Mouse (Mus musculus) R1 (cell line): ENCODE results near the gene Opn1sw.

ENCODE experiments used
- DNase-seq: peaks from one replicate; pipeline ENCODE4 v3.0.0-alpha.2; 2018; ENCODE audit warnings: low read depth, low spot score

Gene Opn1sw

DNA sequence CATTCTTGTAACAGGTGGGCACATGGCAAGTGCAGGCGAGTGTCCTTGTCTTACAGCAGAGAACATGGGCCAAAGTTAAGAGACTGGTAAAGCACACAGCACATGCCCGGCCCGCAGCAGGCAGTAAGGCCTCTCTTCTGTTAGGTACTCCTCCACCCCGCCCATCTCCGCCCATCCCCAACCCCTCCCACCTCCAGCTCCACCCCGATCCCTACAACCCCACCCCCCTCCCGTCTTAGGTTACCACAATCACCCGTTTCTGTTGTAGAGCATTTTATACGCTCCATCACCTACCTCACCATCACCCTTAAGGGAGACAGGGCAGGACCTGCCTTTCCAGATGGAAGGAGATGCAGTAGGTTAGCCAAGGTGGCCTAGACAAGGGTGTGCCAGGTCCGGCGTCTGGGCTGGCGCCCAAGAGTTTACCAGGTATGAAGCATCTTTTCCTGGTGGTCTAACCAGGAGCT is at the start of gene Opn1sw:
Gene Opn1sw (minus strand): TSS at position 417 of the 467 bp plus-strand sequence.
- DNase-seq = peak; percentile 80

DNA sequence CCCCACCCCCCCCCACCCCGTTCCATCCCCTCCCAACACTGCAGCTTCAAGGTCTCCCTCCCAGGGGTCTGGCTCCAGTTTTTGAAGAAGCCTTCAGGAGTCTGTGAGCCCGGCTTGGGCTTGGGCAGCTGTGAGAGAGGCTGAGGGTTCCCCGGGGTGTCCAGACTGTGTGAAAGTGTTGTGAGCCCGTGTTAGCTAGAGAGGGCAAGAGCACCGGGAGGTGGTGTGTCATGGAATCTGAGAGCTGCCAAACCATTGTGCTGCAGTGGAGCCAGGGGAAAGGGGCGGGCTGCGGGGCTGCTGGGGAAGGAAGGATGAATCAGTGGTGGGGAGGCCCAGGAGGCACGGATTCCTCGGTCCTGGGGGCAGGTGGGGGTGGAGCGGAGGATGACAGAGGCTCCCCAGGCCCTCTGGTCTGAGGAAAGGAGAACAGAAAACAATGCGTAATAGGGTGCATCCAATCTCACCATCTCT is 48.2 kb upstream of the Opn1sw start:
- DNase-seq = peak; percentile 61

DNA sequence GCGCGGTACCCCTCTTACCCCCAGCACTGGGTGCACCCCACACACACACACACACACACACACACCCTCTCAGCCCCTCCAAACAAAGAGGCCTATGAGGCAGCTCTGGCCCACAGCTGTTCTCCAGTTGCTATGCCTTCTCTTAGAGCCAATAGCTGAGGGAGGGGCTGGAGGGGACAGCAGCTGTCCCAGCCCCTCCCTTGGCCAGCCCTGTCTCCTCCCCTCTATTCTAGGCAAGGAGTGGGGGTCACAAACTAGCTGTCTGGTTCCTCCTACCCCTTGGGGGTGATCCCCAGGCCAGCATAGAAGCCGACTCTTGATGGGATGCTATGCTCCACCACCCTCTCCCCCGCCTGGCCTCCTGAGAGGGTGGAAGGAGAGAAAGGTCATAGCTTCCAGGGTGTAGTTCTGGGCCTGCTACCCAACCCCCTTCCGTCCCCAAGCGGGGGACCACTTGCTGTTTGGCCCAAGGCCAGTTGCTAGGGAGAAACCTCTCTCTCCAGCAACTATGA is 47.7 kb upstream of the Opn1sw start:
- peak; percentile 44 for DNase-seq

DNA sequence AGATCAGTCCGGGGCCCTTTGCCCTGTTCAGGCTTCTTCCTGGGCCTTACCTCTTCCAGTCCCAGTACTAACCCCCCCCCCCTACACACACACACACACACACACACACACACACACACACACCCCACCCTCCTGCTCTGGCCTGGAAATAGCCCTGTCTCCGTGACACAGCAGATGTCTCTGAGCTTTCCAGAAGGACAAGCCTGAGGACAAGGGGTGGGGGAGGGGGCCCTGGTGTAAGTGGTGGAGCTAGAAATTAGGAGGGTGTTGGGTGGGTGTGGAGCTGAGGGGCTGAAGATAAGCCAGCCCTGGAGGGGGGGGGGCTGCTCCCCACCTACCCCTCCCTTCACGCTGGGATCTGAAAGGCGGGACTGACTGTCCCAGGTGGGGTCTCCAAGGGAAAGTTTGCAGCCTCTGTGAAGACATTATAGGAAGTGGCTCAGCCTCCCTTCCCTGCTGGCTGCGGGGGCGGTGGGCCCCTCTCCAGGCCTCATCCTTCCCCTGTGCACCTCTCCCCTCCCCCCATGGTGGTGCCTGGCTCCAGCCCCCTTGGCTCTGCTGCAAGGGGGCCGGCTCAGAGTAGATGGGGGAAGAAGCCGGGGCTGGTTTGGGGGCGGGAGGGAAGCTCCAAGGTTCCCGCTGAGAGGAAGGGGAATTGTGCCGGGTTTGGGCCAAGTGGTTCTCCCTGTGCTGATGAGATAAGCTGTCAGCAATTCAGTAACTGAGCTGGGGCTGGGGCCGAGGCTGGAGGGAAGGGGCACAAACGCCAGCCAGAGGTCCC is 46.8 kb upstream of the Opn1sw start:
- DNase-seq = peak; percentile 72

DNA sequence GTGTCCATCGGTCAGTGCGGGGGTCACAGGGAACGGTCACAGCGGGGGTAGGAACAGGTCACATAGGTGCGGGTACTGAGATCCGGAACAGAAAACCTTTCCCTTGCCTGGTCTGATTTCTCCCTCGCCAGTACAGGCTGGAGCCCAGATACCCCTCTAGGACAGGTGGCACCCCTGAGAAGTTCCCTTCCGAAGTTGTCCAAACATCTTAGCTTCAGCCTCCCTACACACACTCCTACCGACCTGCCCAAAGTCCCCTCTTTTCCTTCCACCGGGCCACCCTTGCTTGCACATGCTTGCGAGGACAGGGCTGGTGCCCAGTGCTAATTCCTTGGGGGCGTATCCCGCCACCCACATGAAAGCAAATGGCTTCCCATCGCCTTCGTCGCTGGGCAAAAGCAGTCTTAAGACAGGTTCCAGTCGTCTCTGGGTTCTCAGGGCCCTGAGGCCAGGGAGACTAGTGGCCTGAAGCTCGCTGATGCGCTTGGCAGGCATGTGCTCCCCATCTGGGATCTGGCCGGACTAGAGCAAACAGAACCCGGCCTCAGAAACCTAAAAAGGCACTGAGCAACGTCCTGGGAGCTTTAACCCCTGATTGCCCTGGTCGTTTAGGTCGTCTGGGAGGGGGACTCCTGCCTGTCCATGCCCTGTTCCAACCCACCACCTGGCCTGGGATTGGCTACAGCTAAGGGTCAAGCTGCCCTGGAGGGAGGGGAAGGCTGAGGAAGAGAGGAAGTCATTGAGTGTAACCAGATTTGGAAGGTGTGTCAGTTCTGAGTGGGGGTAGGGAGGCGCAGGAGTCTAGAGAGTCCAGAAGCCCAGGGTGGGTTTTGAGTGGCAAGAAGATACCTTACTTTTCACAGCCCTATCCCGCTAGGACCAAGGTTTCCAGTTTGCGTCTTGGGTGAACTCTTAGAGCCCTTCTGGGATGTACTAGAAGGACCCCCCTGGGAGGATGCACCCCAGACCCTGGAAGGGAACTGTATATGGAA is 45.8 kb upstream of the Opn1sw start:
- DNase-seq = peak; percentile 36

DNA sequence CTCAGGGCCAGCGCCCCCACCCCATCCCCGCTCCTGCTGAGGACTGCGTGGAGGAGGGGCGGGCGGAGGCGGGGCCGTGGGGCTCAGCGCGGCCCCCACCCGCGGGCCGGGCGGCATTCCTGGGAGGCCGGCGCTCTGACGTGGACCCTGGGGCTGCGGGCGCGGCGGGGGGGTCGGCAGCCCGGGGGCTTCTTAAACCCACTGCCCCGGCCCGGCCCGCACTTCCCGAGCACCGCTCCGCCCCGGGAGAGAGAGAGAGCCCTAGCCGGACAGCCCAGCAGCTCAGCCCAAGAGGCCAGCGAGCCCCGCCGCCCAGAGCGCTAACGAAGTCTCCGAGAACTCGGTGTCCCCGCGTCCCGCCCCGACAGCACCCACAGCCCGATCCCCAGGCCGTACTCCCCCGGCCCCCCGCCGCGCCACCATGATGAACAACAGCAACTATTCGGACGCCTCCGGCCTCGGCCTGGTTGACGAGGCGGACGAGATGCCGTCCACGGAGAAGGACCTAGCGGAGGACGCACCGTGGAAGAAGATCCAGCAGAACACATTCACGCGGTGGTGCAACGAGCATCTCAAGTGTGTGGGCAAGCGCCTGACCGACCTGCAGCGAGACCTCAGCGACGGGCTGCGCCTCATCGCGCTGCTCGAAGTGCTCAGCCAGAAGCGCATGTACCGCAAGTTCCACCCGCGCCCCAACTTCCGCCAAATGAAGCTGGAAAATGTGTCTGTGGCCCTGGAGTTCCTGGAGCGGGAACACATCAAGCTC is 45.0 kb upstream of the Opn1sw start, which contains the start of gene Flnc:
Gene Flnc (plus strand): TSS at position 219 of the 766 bp plus-strand sequence.
- DNase-seq = peak; percentile 28

DNA sequence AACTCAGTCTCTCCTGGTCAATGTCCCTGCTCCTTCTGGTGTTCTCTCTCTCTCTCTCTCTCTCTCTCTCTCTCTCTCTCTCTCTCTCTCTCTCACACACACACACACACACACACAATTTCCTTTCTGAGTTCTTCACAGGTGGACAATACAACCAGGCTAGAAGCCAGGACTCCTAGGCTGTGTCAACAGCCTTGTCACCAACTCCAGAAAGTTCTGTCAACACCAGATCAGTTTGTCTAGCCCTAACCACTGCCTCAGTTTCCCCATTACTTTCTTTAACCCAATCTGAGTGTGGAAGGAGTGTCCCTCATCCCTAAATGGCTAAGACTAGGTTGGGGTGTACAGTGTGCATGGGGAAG is 44.4 kb upstream of the Opn1sw start:
- no peak for DNase-seq

DNA sequence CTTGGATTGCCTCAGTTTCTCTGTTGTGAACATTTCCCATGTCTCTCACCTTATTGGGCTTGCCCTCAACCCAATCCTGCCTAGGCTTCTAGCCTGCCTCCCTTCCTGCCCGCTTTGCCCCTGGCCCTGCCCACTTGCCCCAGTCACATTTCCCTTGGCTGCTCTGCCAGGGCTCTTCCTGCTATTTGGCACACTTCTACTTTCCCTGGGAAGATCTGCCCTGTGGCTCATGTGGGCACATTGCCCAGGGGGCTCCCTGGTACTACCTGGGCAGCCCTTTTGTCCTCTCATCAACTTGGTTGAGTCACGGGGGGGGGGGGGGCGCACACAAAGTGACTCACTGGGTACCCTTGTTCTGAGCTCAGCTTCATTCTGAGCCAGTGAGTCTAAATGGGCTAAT is 43.9 kb upstream of the Opn1sw start:
- DNase-seq = no peak

DNA sequence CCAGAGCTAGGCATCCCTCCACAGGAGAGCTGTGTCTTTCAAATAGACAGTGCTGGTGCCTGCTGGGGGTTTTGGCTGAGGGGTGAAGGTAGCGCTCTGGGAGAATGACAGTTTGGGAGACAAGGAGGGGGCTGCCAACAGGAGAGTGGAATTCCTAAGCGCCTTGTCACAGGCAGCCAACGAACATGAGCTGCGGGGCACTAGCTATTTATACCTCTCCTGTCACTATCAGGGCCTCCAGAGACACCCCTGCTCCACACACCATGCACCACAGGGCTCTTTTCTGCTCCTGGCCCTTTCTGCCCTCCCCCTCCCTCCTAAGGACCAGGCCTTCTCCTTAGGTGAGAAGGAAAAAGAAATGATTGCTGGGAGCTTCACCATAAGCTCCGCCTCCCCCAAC is 43.2 kb upstream of the Opn1sw start:
- no peak for DNase-seq

DNA sequence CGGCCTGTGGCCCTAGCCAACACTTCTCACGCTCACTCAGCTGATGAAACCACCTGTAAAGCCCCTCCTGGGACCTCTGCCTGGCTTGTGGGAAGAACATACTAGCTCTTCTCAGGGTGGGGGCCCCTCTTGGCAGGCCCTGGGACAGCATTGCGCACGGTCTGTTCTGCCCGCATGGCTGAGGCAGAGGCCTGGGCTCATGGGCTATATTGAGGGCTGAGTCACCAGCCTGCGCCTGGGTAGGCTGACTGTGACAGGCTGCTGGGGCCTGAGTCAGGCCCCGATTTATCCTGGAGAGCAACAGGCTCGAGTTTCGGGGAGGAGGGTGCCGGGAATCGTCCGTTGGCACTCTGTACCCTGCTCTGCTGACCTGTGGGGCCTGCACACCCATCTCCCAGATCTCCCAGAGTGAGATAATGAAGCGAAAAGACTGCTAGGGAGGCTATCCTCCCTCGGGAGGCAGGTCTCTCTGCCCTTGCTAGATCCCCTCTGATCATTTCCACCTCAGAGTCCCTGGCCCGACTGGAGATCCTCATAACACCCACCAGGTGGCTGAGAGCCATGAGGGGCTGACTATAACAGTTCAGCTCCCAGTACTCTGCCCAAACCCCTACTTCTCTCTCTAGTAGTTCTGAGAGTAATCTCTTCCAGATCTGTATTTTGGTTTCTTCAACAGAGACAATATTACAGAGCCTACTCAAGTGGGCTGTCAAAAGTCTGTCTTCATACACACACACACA is 42.6 kb upstream of the Opn1sw start:
- peak; percentile 37 for DNase-seq

DNA sequence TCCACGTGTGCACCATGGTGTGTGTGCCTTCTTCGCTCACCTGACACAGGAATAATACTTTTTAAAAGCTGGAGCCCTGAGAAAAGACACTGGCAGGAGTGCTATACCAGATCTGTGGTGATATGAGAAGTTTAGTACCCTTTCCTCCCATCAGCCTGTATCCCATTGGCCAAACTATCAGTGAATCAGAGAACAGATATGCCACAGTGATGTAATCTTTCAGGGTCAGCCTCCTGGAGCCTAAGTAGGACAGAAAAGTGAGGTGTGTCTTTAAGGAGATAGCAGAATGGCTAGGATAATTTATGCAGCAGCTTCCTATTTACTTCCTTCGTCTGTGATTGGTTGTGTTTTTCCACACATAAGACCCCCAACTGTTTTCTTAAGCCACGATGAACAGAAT is 39.9 kb upstream of the Opn1sw start:
- DNase-seq = no peak

DNA sequence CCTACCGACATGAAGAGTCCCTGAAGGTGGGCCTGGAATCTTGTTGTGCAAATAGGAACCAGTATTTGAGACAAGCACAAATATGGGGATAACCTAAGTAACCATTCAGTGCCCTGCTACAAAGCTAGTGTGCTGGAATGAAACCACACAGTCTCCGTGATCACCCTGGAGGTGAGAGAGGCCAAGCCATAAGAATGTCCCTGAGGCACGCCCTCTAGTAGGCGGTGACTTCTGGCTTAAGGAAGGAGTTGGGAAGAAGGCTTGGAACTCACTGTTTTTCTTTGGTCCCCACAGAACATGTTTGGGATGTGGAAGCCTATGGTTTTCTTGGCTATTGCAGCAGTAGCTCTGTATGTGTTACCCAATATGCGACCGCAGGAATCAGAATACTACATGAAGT is 38.1 kb upstream of the Opn1sw start:
- peak; percentile 52 for DNase-seq

DNA sequence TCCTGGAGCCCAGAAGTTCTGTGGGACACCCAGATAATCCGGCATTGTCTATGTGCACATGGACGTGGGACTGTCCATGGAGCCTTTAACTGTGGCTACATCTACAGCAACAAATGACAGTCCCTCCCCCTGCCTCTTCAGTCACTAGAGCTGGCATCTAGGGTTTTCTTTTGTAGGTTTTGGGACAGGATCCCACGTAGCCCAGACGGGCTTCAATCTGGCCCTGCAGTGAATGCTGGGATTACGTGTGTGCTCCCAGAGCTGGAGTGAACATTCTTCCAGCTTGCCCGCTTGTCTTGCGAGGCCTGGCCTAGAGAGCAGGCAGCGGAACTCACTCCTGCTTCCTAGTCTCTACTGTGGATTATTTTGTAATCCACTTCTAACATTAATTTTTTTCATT is 36.9 kb upstream of the Opn1sw start:
- no peak for DNase-seq

DNA sequence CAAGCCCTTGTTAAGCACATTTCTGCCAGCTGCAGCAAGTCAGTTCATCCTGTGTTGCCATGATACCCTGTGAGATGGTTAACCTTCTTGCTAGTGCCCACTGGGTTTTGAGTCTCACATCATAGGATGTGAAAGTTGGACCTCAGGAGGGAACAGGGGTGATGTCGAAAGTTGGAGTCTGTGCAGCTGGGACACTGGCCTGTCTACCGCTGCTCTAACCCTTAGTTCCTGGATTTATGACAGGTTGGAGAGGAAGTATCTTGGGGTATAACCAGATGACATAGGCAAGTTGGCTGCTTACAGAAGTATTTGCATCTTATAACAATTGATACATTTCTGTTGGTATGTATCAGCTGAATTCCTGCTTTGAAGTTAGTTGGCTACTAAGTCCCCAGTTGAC is 32.3 kb upstream of the Opn1sw start:
- no peak for DNase-seq

DNA sequence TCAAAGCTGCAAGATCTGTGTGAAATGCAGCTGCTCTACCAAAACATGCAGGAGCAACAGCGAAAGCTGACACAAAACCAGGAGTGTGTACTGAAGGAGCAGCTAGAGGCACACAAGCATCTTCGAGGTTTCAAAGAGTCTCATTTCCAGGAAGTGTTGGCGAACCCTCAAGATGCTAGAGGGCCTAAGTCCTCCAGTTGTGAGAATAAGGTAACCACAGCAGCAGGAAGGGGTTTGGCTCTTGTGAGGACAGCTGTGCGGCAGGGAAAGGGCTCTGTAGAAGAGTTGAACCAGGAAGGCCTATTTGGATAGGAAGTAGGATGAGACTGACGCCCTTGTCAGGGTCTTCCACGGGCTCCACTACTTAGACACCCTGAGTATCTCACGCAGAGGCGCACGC is 27.2 kb upstream of the Opn1sw start:
- DNase-seq = no peak

DNA sequence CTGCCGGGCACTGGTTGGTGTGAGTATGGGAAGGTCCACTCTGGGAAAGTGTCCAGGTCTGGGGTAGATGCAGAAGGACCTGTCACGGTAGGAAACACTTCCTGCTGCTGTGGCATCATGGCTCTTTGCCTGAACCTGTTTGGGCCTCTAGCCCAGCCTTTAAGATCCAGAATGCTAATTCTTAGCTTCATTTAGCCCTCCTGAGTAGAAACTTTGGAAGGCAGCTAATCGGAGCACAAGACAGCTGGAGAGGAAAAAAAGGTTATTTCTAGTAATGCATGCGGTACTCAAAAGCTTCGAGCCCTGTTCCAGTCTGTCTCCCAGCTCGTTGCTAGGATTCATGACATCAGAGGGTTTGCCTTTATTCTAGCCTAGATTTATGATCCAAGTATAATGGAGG is 18.1 kb upstream of the Opn1sw start:
- no peak for DNase-seq

DNA sequence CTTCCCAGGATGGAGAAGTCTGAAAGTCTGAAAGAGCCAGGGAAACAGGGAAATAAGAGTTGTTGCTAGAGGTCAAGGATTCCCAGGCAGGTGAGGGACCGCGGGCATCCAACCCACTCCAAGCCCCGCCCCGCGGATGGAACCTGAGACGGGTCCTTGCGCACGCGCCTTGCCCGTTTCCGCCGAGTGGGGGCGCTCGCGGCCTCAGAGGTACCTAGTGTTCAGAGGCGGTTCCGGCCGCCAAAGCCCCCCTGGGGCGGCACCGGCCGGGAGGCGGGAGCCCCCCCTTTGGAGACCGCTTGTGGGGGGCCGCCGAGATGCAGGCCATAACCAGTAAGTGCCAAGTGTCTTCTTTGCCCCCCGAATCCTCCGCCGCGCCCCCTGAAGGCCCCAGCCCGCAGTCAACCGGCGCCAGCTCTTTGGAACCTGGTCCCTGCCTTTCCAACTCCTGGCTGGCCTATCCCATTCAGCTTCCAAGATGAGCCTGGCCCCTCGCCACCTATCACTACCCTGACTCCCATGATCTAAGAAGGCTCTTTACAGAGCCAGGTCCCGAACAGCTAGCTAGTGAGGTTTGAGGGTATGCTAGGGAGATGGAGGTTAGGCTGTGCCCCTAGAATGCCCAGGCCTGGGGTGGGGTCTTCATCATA is 14.6 kb upstream of the Opn1sw start:
- DNase-seq = peak; percentile 83

DNA sequence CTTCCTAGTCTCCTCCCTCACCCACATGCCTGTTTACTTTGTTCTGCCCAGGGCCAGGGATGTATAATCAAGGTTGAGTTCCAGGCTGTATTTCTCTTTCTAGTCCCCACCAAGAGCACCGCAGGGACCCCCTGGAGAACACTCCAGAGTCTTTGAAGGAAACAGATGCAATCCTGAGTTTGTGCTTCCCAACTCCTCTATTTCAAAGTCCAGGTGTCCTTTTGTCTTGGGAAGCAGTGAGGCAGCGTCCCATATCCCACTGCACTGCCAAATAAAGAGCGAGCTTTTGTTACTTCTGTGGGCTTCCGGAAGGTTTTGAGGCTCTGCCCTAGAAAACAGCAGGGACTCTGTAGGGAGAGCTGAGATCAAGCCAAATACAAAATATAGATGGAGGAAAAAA is 11.6 kb upstream of the Opn1sw start:
- DNase-seq = peak; percentile 96

DNA sequence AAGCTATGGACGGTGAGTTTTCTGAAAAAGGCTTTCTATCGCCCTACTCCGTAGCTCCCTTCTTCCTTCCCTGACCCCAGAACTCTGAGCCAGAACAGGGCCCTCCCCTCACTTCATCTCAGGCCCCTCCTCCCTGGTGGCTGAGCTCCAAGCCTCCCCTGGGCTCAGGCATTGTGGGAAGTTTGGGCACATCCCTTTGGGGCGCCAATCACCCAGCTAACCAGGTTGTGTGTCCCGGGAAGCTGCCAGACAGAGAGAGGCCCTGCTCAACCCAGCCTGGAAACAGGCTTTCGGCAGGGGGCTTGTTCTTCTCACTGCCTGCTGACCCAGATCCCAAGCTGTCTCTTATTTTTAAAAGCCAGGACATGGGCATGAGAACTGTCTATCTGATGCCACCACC is 9.3 kb upstream of the Opn1sw start:
- peak; percentile 52 for DNase-seq
